Mouse (Mus musculus) ES-E14 (cell line): ENCODE measurements at regions not wholly inside any gene's neighbourhood (a gene's known extent, or its start where the extent isn't known, plus 50 kb on each side); places are given as distances from the start of the nearest gene placed in this dataset.

Experiments
- CHD2 ChIP-seq: IDR thresholded peaks from 2 replicates; pipeline ENCODE4 v1.6.1; 2014; ENCODE audit warnings: mild to moderate bottlenecking, low read depth, low read length, inconsistent platforms
- HCFC1 ChIP-seq: IDR thresholded peaks from 2 replicates; pipeline ENCODE4 v1.6.1; 2012; ENCODE audit warnings: low read length, inconsistent platforms, borderline replicate concordance; ENCODE audit not compliant: insufficient read depth
- ZNF384 ChIP-seq: IDR thresholded peaks from 2 replicates; pipeline ENCODE4 v1.6.1; 2012; ENCODE audit warnings: low read depth, low read length, inconsistent platforms

DNA sequence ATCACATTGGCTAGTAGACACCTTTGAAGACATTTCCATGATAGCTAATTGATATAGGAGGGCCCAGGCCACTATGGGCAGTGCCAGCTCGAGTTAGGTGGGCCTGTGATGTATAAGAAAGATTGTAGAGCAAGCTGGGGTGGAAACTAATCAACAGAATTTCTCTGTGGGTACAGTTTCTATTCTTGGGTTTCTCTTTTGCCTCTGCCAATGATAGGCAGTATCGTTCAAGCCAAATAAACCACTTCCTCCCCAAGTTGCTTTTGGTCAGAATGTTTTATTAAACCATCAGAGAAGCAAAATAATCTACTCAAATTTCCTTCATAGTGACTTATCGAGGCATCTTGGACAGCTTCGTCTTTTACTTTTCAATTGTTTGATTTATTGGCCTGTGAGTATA is 90.3 kb downstream of the Ankrd50 start:
- TF ChIP-seq CHD2 (no peak), HCFC1 (no peak), ZNF384 (no peak)
